Mouse (Mus musculus) left cerebral cortex, adult 2 months (tissue): ENCODE data around the gene Tmcc1. TPM values are rescaled to one million over a fixed set of nuclear protein-coding genes. Genes with fewer than 3 reads are reported as not detected.
"Not testable (repeated sequence)": the region's sequence is repeated elsewhere in the genome, so short reads cannot be mapped to it uniquely, and the experiment has no call there.

ENCODE experiments used
- DNase-seq, 2 experiments: peaks; one replicate each; pipeline ENCODE4 v3.0.0; 2021 to 2022; ENCODE audit warnings: low spot score in 2 of 2, mixed read lengths in 1 of 2; ENCODE audit errors: extremely low spot score in 1 of 2
- H3K27ac ChIP-seq: fragments of 200-600 bp; 2 replicates; pipeline ENCODE4 v1.8.1; 2022
- H3K4me3 ChIP-seq: fragments of 200-600 bp; 2 replicates; pipeline ENCODE4 v1.8.1; 2022
- CTCF ChIP-seq: fragments of 200-600 bp; IDR thresholded peaks from 2 replicates; pipeline ENCODE4 v1.8.1; 2022; ENCODE audit warnings: antibody characterized with exemption, mild to moderate bottlenecking, moderate library complexity
- intact Hi-C: fragments of 180-260 bp; cut with DNase I; formaldehyde crosslinking; loops from one replicate; pipeline ENCODE4 v1.15.1; 2025
- total RNA-seq, 2 experiments: library from RNA; stranded (reverse); gene quantifications; 2 replicates each; pipeline ENCODE4 v1.2.3; 2021

Gene Tmcc1
- total RNA-seq, 2 experiments from 2014 or later: 72.8 to 76.7 TPM

DNA sequence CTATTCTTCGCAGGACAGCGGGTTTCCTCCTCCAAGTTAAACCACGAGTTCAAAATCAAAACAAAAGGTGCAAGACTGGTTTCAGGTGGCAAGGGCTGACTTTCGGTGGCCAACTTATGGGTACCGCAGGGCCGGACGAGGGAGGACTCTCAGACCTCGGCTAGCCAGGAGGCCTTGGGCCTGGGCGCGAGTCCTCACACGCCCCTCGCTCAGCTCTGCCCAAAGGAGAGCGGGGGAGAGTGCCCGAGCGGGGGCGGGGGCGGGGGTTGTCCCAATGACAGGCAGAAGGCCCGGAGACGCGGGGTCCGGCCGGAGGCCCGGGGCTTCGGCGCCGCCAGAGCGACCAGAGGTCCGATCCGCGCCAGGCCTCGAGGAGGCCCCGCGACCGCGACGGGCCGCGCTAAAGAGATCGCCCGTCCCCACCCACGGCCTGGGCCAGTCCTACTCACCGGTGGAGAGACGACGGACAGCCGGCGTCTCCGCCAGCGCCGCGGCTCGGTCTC is 426 bp downstream of the Tmcc1 start:
- no peak for TF ChIP-seq CTCF
- no peak for DNase-seq
- H3K27ac ChIP-seq: peak overlapping the region; percentile 69
- peak overlapping the region; percentile 95 for H3K4me3 ChIP-seq
- intact Hi-C loops: loop anchor here (5.0 kb wide), 2 partner anchors 51 to 181 kb away; no protein-coding TSS in a partner anchor

DNA sequence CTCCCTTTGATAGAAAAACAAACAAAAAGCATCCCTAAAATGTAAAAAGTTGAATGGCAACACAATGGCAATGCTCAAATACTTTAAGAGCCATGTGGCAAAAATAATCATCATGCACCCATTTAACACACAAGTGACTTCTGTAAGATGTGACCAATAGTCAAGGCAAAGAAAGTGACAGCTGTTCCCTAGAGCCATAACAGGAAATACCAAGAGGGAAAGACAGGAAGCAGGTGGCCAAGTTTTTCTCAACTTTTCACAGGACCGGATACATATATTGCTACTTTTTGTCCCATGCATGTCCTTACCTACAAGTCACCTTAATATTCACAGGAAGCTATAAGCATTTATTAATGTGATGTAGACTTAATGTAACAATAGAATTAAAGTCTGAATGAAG is 3.9 kb downstream of the Tmcc1 start:
- H3K27ac ChIP-seq: no peak overlapping the region
- H3K4me3 ChIP-seq: no peak overlapping the region
- DNase-seq: no peak
- intact Hi-C loops: no loop called here
- no peak for TF ChIP-seq CTCF

DNA sequence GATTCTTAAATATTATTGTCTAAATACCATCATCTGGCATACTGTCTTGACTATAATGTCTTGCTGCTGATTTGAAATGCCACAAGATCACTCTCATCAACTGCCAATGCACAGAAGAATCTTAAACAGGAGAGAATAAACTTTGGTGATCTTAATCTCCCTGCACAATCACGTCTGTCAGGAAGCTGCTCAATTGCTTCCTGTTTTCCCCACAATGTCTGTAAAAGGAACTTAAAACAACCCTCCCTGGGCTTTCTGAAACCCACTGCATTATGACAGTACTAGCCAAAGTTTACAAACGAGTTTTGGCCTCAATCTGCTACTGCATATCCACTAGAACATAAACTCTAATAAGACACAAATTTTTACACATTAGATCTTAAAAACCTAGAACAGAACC is 6.8 kb downstream of the Tmcc1 start:
- TF ChIP-seq CTCF: no peak
- Histone ChIP-seq H3K4me3 (no peak overlapping the region), H3K27ac (no peak overlapping the region)
- no peak for DNase-seq
- intact Hi-C loops: no loop called here

DNA sequence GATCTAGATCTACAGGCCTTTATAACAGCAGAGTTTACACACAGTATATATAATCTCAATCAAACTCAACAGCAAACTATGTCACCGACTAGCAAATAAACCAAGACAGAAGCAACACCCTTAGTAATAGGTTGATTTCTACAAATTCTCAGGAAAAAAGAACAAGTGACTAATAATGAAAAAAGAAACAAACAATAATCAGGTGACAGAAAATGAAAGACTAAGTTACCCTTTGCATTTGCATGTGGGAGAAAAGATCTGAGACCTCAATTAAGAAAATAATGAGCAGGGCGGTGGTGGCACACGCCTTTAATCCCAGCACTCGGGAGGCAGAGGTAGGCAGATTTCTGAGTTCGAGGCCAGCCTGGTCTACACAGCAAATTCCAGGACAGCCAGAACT is 9.8 kb downstream of the Tmcc1 start:
- Histone ChIP-seq H3K27ac (no peak overlapping the region), H3K4me3 (no peak overlapping the region)
- DNase-seq: no peak
- intact Hi-C loops: no loop called here
- TF ChIP-seq CTCF: no peak

DNA sequence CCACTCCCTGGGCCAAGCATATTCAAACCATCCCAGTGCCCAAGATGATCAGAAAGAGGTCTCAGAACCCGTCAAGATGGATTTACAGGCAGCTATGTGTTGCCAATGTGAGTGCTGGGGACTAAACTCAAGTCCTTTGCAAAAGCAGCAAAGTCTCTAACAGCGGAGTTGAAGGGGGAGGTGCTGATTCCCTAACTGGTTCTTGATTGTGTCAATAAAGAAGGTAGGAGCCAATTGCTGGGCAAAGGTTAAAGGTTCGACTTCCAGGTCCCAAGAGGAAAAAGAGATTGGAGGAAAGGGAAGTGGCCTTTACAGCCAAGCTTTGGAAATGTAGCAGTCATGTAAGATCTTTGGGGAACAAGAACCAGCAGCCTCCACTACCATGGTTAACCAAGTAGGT is 12.6 kb downstream of the Tmcc1 start:
- no peak for TF ChIP-seq CTCF
- intact Hi-C loops: no loop called here
- no peak for DNase-seq

DNA sequence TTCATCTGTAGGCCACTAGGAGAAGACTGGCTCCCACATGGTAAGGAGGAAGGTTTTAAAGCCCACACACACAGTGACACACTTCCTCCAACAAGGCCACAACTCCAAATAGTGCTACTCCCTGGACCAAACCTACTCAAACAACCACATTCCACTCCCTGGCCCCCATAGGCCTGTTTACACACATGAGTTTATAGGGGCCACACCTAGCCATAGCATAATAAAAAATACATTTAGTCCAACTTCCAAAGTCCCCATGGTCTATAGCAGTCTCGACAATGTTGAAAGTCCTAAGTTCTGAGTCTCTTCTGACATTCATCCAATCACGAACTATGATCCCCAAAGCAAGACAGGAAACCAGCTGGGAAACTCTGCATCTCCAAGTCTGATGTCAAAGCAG is 14.9 kb downstream of the Tmcc1 start:
- Histone ChIP-seq H3K27ac (no peak overlapping the region), H3K4me3 (no peak overlapping the region)
- DNase-seq: no peak
- no peak for TF ChIP-seq CTCF
- intact Hi-C loops: no loop called here

More for the DNA sequence above, 12.6 kb downstream of the Tmcc1 start:
- Histone ChIP-seq H3K27ac (no peak overlapping the region), H3K4me3 (no peak overlapping the region)

DNA sequence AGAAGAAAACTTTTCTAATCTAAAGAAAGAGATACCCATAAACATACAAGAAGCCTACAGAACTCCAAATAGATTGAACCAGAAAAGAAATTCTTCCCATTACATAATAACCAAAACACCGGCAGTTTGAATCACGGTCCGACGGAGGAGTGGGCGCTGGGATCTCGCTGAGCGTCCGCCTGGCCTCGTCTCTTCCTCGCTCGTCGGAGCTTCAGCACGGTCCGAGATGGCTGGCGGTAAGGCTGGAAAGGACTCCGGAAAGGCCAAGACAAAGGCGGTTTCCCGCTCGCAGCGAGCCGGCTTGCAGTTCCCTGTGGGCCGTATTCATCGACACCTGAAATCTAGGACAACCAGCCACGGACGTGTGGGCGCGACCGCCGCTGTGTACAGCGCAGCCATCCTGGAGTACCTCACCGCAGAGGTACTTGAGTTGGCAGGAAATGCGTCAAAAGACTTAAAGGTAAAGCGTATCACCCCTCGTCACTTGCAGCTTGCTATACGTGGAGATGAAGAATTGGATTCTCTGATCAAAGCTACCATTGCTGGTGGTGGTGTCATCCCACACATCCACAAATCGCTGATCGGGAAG is 19.7 kb downstream of the Tmcc1 start:
- intact Hi-C loops: not testable (repeated sequence)
- DNase-seq: peak in 1 of 2 experiments; percentile 34

DNA sequence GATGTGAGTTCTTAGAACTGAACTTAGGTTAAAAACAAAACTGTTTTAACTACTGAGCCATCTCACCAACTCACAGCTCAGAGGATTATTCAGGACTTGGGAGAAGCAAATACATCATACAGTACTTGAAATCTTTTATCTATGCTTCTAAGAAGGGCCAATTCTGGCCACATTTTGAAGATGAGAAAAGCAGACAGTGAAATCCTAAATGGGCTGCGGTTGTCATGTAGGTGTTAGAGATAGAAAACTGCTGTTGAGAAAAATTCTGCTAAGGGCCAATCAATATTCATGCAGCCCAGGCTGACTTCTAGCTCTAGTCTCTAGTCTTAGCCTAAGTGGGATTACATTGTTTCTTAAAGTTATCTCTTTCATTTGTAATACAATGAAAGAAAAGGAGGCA is 26.9 kb downstream of the Tmcc1 start:
- no peak for DNase-seq
- intact Hi-C loops: no loop called here
- Histone ChIP-seq H3K27ac (no peak overlapping the region), H3K4me3 (no peak overlapping the region)
- TF ChIP-seq CTCF: no peak

More for the DNA sequence above, 19.7 kb downstream of the Tmcc1 start:
- not testable (repeated sequence) for H3K4me3 ChIP-seq, H3K27ac ChIP-seq

GRCm38 (mm10) chr6:116154854-116155624 is 38.2 kb downstream of the Tmcc1 start:
- DNase-seq: no peak
- no peak for TF ChIP-seq CTCF
- peak overlapping the region; percentile 24; the same call in 1 of the 2 replicates for H3K27ac ChIP-seq
- H3K4me3 ChIP-seq: no peak overlapping the region
- intact Hi-C loops: no loop called here

GRCm38 (mm10) chr6:116147386-116147785 is 45.9 kb downstream of the Tmcc1 start:
- intact Hi-C loops: no loop called here
- DNase-seq: no peak
- no peak overlapping the region for H3K4me3 ChIP-seq
- H3K27ac ChIP-seq: peak overlapping the region; percentile 33; the same call in 1 of the 2 replicates
- no peak for TF ChIP-seq CTCF

- intact Hi-C loops: loop anchor here (5.0 kb wide), 1 partner anchor 51 kb away; the partner anchor contains the start of gene Tmcc1
Observed at GRCm38 (mm10) chr6:116141696-116142095, 51.6 kb downstream of the Tmcc1 start.

GRCm38 (mm10) chr6:116140782-116141181 is 52.5 kb downstream of the Tmcc1 start:
- DNase-seq: no peak
- intact Hi-C loops: loop anchor here (5.0 kb wide), 1 partner anchor 52 kb away; the partner anchor contains the start of gene Tmcc1
- Histone ChIP-seq H3K4me3 (no peak overlapping the region), H3K27ac (no peak overlapping the region)
- TF ChIP-seq CTCF: no peak

More at GRCm38 (mm10) chr6:116141696-116142095, 51.6 kb downstream of the Tmcc1 start:
- Histone ChIP-seq H3K27ac (peak overlapping the region; percentile 56; the same call in 1 of the 2 replicates), H3K4me3 (no peak overlapping the region)
- no peak for DNase-seq
- no peak for TF ChIP-seq CTCF
